Mouse (Mus musculus): ENCODE results near the gene Atp1a2. TPM values are rescaled to one million over a fixed set of nuclear protein-coding genes. Genes with fewer than 3 reads are reported as not detected.
A peak's percentile ranks its signal among the peaks of the same experiment; 100 is the strongest.

Gene Atp1a2
- total RNA-seq, 2 experiments from 2014 or later, result not detected

GRCm38 (mm10) chr1:172325680-172326535 is 28.0 kb upstream of the Atp1a2 start:
- ATAC-seq (ENCODE audit: poor library complexity, severe bottlenecking), result peak; percentile 88

GRCm38 (mm10) chr1:172324725-172325124 is 26.9 kb upstream of the Atp1a2 start:
- peak; percentile 85 for ATAC-seq (ENCODE audit: poor library complexity, severe bottlenecking)

- ATAC-seq (ENCODE audit: poor library complexity, severe bottlenecking), result no peak
Measured at GRCm38 (mm10) chr1:172323801-172324359, 26.0 kb upstream of the Atp1a2 start.

- no peak for ATAC-seq (ENCODE audit: poor library complexity, severe bottlenecking)
Measured at GRCm38 (mm10) chr1:172323298-172323697, 25.4 kb upstream of the Atp1a2 start.

GRCm38 (mm10) chr1:172322725-172323124 is 24.9 kb upstream of the Atp1a2 start:
- no peak for ATAC-seq (ENCODE audit: poor library complexity, severe bottlenecking)

GRCm38 (mm10) chr1:172319921-172320411 is 22.1 kb upstream of the Atp1a2 start:
- ATAC-seq (ENCODE audit: poor library complexity, severe bottlenecking), result no peak

GRCm38 (mm10) chr1:172319346-172319745 is 21.5 kb upstream of the Atp1a2 start:
- no peak for ATAC-seq (ENCODE audit: poor library complexity, severe bottlenecking)

- ATAC-seq (ENCODE audit: poor library complexity, severe bottlenecking), result no peak
Measured at GRCm38 (mm10) chr1:172318424-172319035, 20.7 kb upstream of the Atp1a2 start.

- no peak for ATAC-seq (ENCODE audit: poor library complexity, severe bottlenecking)
Measured at GRCm38 (mm10) chr1:172317946-172318345, 20.1 kb upstream of the Atp1a2 start.

- ATAC-seq (ENCODE audit: poor library complexity, severe bottlenecking), result no peak
Measured at GRCm38 (mm10) chr1:172317431-172317830, 19.6 kb upstream of the Atp1a2 start.

- no peak for ATAC-seq (ENCODE audit: poor library complexity, severe bottlenecking)
Measured at GRCm38 (mm10) chr1:172314911-172315310, 17.0 kb upstream of the Atp1a2 start.

- ATAC-seq (ENCODE audit: poor library complexity, severe bottlenecking), result no peak
Measured at GRCm38 (mm10) chr1:172313613-172314411, 15.9 kb upstream of the Atp1a2 start.

GRCm38 (mm10) chr1:172312768-172313561 is 15.1 kb upstream of the Atp1a2 start:
- ATAC-seq (ENCODE audit: poor library complexity, severe bottlenecking), result no peak

- ATAC-seq (ENCODE audit: poor library complexity, severe bottlenecking), result peak; percentile 58
Measured at GRCm38 (mm10) chr1:172311921-172312767, 14.3 kb upstream of the Atp1a2 start.

GRCm38 (mm10) chr1:172311248-172311906 is 13.5 kb upstream of the Atp1a2 start:
- peak; percentile 29 for ATAC-seq (ENCODE audit: poor library complexity, severe bottlenecking)

- ATAC-seq (ENCODE audit: poor library complexity, severe bottlenecking), result peak; percentile 38
Measured at GRCm38 (mm10) chr1:172309699-172310398, 12.0 kb upstream of the Atp1a2 start.

GRCm38 (mm10) chr1:172308409-172308808 is 10.5 kb upstream of the Atp1a2 start:
- no peak for ATAC-seq (ENCODE audit: poor library complexity, severe bottlenecking)

- ATAC-seq (ENCODE audit: poor library complexity, severe bottlenecking), result no peak
Measured at GRCm38 (mm10) chr1:172307936-172308335, 10.1 kb upstream of the Atp1a2 start.

Data from megakaryocyte, adult 5-6 weeks (primary cell).